Mouse (Mus musculus) fat pad, adult 2 months (tissue): ENCODE measurements around the gene Abcb6.

ENCODE experiments used
- DNase-seq: peaks from one replicate; pipeline ENCODE4 v3.0.0-alpha.2; 2011; ENCODE audit warnings: low read depth, low spot score; ENCODE audit errors: extremely low read depth

Gene Abcb6

GRCm38 (mm10) chr1:75180105-75180590 is at the start of gene Abcb6:
Gene Abcb6 (minus strand): TSS chr1:75180392.
- DNase-seq: no peak

GRCm38 (mm10) chr1:75229158-75229557 is 49.0 kb upstream of the Abcb6 start:
- no peak for DNase-seq

GRCm38 (mm10) chr1:75227653-75228052 is 47.5 kb upstream of the Abcb6 start:
- no peak for DNase-seq

DNA sequence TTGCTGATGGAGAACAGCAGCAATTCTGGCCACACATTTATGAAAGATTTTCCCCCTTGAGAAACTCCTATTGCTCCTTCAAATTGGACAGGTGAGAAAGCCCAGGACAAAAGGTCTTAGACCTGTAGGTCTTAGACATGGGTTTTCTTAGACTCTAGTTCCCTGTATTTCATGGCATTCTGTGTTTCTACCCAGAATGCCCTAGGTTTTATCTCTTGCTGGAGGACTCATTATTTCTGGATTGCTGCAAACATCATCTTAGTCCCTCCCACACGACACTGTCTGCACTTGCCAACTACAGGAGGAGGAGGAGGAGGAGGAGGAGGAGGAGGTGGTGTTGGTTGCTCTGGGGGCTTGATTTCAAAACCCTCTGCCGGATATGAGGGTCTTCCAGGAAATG is 45.9 kb upstream of the Abcb6 start:
- no peak for DNase-seq

GRCm38 (mm10) chr1:75225473-75225872 is 45.3 kb upstream of the Abcb6 start:
- no peak for DNase-seq

GRCm38 (mm10) chr1:75223532-75223931 is 43.3 kb upstream of the Abcb6 start:
- DNase-seq: no peak

DNA sequence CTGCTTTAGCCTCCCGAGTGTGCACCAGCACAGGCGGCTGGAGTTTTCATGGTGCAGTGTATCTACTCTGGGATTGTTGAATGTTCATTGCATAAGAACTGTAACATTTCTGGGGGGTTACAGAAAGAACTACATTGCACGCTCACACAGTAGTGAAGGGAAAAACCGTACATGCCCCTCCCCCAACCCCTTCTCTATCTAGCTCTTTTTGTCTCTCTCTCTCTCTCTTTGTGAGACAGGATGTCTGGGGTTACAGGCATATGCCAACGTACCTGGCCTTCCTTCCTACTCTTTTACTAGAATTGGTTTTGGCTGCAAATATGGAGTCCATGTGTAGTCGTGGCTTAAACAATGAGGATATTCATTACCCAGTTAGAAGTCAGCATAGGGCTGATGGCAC is 42.7 kb upstream of the Abcb6 start:
- DNase-seq: no peak

- DNase-seq: no peak
These were observed 41.3 kb upstream of the Abcb6 start for GRCm38 (mm10) chr1:75221538-75221937.

DNA sequence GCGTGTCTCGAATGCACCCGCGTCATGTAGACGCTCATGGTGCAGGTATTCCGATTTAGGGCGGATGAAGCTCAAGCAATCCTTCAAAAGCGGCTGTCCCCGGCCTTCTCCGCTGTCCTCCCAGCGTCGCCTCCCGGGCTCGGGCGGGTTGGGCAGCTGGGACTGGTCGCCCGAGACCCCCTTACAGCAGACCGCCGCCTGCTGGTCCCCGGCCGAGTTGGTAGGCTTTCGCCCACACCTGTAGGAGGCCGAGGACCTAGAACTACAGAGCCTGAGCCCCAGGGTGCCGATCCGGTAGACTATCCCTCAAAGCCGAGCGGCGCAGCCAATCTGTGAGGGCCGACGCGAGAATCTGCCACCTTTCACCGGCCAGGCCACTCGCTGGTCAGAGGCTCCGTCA is 39.3 kb upstream of the Abcb6 start, which contains the start of gene Tuba4a:
TSS of gene Tuba4a (minus strand) at position 335 of the 400 bp plus-strand sequence.
- DNase-seq: no peak

- no peak for DNase-seq
These were observed 38.9 kb upstream of the Abcb6 start for GRCm38 (mm10) chr1:75219078-75219477.

- DNase-seq: no peak
These were observed 38.2 kb upstream of the Abcb6 start for GRCm38 (mm10) chr1:75218227-75219001.

- DNase-seq: no peak
These were observed 37.7 kb upstream of the Abcb6 start for GRCm38 (mm10) chr1:75217893-75218226.

GRCm38 (mm10) chr1:75216797-75217585 is 36.8 kb upstream of the Abcb6 start:
- DNase-seq: no peak

DNA sequence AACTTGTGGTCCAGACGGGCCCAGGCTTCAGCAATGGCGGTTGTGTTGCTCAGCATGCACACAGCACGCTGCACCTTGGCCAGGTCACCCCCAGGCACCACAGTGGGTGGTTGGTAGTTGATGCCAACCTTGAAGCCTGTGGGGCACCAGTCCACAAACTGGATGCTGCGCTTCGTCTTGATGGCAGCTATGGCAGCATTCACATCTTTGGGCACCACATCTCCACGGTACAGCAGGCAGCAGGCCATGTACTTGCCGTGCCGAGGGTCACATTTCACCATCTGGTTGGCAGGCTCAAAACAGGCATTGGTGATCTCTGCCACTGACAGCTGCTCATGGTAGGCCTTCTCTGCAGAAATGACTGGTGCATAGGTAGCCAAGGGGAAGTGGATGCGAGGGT is 35.6 kb upstream of the Abcb6 start:
- DNase-seq: no peak

DNA sequence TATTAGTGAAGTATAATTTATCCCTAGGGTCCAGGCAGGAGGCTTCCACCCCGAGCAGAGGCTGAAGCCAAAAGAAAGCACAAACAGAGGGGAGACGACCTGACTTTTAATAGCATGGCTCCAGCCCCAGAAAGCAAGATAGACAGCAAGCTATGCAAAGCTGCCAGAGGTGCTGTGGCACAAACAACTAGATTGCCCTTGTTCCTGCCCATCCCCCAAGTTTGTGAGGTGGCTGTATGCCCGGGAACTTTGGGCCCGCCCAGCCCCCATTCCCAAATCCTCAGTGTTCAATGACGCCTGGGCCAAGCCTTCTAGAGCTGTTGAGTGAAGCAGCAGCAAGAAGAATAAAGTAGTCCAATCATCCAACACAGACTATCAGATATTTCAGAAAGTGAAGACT is 34.7 kb upstream of the Abcb6 start:
- DNase-seq: no peak

DNA sequence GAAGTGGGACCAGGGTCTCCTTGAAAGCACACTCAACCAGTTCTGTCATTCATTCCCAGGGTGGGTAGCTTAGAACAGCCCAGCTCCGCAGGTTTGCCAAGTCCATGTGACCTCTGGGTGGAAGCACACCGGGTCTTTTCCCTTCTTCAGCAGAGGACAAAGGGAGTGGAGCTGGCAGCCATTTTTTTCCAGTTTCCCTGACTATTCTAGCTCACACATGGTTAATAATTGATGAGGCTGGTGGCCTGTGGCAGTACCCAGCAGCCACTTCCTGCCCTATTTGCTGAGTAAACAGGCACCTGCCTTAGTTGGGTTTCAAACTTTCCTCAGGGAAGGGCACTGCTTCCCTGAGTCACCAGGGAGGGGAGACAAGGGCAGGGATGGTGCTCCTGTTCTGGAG is 34.2 kb upstream of the Abcb6 start:
- no peak for DNase-seq

DNA sequence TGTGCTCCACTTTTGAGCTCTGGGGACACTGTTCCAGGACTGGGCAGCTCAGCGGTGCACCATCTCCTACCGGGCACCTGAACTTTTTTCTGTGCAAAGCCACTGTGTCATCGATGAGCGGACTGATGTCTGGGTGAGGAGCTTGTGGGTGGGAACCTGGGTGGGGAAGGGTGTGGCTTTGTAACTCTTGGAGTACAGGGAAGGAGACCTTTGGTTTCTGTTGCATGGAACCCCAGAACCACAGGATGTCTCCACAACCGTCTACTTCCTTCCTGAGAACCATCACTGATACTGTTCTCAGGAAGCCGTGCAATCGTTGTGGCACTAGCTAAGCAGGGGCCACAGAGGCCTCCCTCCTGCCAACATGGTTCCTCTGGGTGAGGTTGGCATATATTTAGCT is 32.9 kb upstream of the Abcb6 start:
- no peak for DNase-seq

DNA sequence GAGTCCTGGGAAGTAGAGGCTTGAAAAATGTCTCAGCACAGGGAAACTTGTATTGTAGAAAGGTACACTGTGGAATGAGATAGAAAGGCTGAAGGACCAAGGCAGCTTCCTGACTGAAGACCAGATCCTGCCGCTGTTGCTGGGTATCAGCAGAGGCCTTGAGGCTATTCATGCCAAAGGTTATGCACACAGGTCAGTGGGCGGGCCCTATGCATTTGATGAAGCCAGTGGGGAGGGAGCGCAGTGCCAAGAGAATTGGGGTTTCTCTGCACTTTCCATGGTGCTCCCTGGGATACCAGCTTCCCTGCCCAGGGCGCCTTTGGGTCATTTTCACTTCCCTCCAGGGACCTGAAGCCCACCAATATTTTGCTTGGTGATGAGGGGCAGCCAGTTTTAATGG is 32.4 kb upstream of the Abcb6 start:
- no peak for DNase-seq

GRCm38 (mm10) chr1:75211141-75211708 is 31.0 kb upstream of the Abcb6 start:
- no peak for DNase-seq

DNA sequence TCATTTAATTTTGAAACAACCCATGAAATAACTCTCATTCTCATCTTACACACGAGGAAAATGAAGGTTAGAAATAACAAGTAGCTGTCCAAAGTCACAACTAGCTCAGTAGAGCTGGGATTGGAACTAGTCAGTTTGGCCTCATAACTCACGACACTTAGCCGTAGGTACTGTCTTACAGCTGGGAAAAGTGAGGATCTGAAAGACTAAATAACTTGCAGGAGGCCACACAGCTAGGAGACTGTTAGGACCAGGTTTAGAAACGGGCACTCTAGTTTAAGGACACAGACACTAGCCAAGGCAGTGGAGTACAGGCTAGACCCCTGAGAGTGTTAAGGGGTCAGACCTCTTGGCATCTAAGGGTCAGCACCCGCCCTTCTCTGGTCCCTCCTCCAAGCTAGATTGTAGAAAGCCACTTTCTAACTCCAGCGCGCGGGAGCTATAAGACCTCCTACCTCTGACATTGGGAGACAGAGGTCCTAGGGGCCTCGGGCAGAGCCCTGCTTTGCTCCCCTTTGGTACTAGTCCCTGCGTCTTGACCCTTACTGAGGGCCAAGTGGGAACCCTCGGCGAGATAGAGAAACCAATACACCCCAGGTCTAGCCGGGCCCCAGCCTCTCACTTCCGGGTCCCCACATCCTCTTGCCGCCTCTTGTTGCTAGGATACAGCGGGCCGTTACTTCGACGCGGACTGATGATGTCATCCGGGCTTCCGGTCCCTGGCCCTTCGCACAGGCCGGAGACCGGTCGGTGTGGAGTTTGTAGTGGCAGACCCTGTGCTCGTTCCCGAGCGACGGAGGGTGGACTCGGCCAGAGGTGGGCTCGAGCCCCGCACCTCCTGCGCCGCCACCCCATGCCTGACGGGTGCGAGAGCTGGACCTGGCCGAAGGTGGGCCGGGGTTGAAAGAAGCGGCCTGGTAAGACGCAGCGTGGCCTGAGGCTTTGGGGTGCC is 30.2 kb upstream of the Abcb6 start, which contains the start of the genes Glb1l and Stk16:
TSS of gene Glb1l (minus strand) at position 678 of the 952 bp plus-strand sequence.
TSS of gene Stk16 (plus strand) at position 703 of the 952 bp plus-strand sequence.
- no peak for DNase-seq
